Mouse (Mus musculus): ENCODE data around the gene Ttll11. TPM values are rescaled to one million over a fixed set of nuclear protein-coding genes. Genes with fewer than 3 reads are reported as not detected.

Gene Ttll11
- polyA plus RNA-seq (2015; fragmentation: Nextera tagmentation; extraction: Ambion mirVana) = 0.36 and 0.88 TPM in 2 replicates

GRCm38 (mm10) chr2:35979644-35980021 is at the start of gene Ttll11:
Ttll11 (minus strand) TSS chr2:35979913.
- under 1% methylated on average over 42 of the region's 42 CpGs for WGBS
- H3K4me2 ChIP-seq = peak within 1 kb of the TSS; percentile 93
- H3K9ac ChIP-seq = peak within 1 kb of the TSS; percentile 85
- H3K4me3 ChIP-seq (replicated peaks) = peak within 1 kb of the TSS; percentile 87
- H3K4me1 ChIP-seq = peaks cover 21% of the 10 kb centered on the region
- H3K27me3 ChIP-seq = peaks cover 17% of the 10 kb centered on the region
- no peaks in the 10 kb centered on the region for H3K9me3 ChIP-seq (replicated peaks)
- H3K36me3 ChIP-seq = no peaks in the 10 kb centered on the region
- ATAC-seq (replicated peaks; ENCODE audit: low FRiP score) = peak; percentile 93
- H3K27ac ChIP-seq = peak within 1 kb of the TSS; percentile 75

GRCm38 (mm10) chr2:36023291-36023690 is 43.6 kb upstream of the Ttll11 start:
- H3K27ac ChIP-seq = no peak overlapping the region
- no peak overlapping the region for H3K4me2 ChIP-seq
- H3K9me3 ChIP-seq (replicated peaks) = no peaks in the 10 kb centered on the region
- no peak overlapping the region for H3K4me3 ChIP-seq (replicated peaks)
- WGBS = 40% methylated on average over 3 of the region's 3 CpGs
- H3K36me3 ChIP-seq = no peaks in the 10 kb centered on the region
- ATAC-seq (replicated peaks; ENCODE audit: low FRiP score) = 0 out of 2 replicates have a peak, but pooled peaks have one; percentile 34
- H3K27me3 ChIP-seq = peaks cover 16% of the 10 kb centered on the region
- no peak overlapping the region for H3K9ac ChIP-seq
- peaks cover 9% of the 10 kb centered on the region for H3K4me1 ChIP-seq

- H3K27ac ChIP-seq = no peak overlapping the region
Observed at GRCm38 (mm10) chr2:36021385-36022159, 41.9 kb upstream of the Ttll11 start.

GRCm38 (mm10) chr2:36013010-36013409 is 33.3 kb upstream of the Ttll11 start:
- 0 out of 2 replicates have a peak, but pooled peaks have one; percentile 33 for ATAC-seq (replicated peaks; ENCODE audit: low FRiP score)
- Histone ChIP-seq H3K4me1 (peaks cover 20% of the 10 kb centered on the region), H3K27me3 (peaks cover 35% of the 10 kb centered on the region), H3K9ac (no peak overlapping the region), H3K36me3 (no peaks in the 10 kb centered on the region), H3K4me3 (replicated peaks) (no peak overlapping the region), H3K9me3 (replicated peaks) (no peaks in the 10 kb centered on the region), H3K4me2 (no peak overlapping the region), H3K27ac (no peak overlapping the region)
- WGBS = 41% methylated on average over 12 of the region's 12 CpGs

More at GRCm38 (mm10) chr2:36021385-36022159, 41.9 kb upstream of the Ttll11 start:
- H3K4me2 ChIP-seq = peak overlapping the region; percentile 63
- WGBS = 9% methylated on average over 32 of the region's 32 CpGs
- peaks cover 16% of the 10 kb centered on the region for H3K27me3 ChIP-seq
- H3K36me3 ChIP-seq = no peaks in the 10 kb centered on the region
- no peaks in the 10 kb centered on the region for H3K9me3 ChIP-seq (replicated peaks)
- H3K4me1 ChIP-seq = peaks cover 9% of the 10 kb centered on the region
- ATAC-seq (replicated peaks; ENCODE audit: low FRiP score) = peak; percentile 78
- H3K4me3 ChIP-seq (replicated peaks) = peak overlapping the region; percentile 36
- no peak overlapping the region for H3K9ac ChIP-seq

- Histone ChIP-seq H3K27me3 (peaks cover 35% of the 10 kb centered on the region), H3K27ac (no peak overlapping the region), H3K4me3 (replicated peaks) (peak overlapping the region; percentile 48), H3K9ac (peak overlapping the region; percentile 27), H3K4me1 (peaks cover 20% of the 10 kb centered on the region), H3K4me2 (peak overlapping the region; percentile 82), H3K9me3 (replicated peaks) (no peaks in the 10 kb centered on the region), H3K36me3 (no peaks in the 10 kb centered on the region)
- peak; percentile 33; the same call in 1 of the 2 replicates for ATAC-seq (replicated peaks; ENCODE audit: low FRiP score)
- under 1% methylated on average over 44 of the region's 44 CpGs for WGBS
Observed at GRCm38 (mm10) chr2:36011331-36011825, 31.7 kb upstream of the Ttll11 start.

- no peaks in the 10 kb centered on the region for H3K9me3 ChIP-seq (replicated peaks)
- no peak overlapping the region for H3K27ac ChIP-seq
- no peak overlapping the region for H3K9ac ChIP-seq
- H3K27me3 ChIP-seq = peaks cover 35% of the 10 kb centered on the region
- no peaks in the 10 kb centered on the region for H3K36me3 ChIP-seq
- H3K4me3 ChIP-seq (replicated peaks) = peak overlapping the region; percentile 48; the same call in 1 of the 2 replicates
- H3K4me2 ChIP-seq = peak overlapping the region; percentile 82
- peaks cover 20% of the 10 kb centered on the region for H3K4me1 ChIP-seq
- ATAC-seq (replicated peaks; ENCODE audit: low FRiP score) = peak; percentile 3; the same call in 1 of the 2 replicates
- WGBS = 54% methylated on average over 8 of the region's 8 CpGs
Observed at GRCm38 (mm10) chr2:36010579-36010978, 30.9 kb upstream of the Ttll11 start.

- Histone ChIP-seq H3K4me3 (replicated peaks) (no peak overlapping the region), H3K4me2 (no peak overlapping the region), H3K36me3 (no peaks in the 10 kb centered on the region), H3K9ac (no peak overlapping the region), H3K9me3 (replicated peaks) (no peaks in the 10 kb centered on the region), H3K27me3 (peaks cover 37% of the 10 kb centered on the region), H3K4me1 (peaks cover 20% of the 10 kb centered on the region), H3K27ac (no peak overlapping the region)
- no peak for ATAC-seq (replicated peaks; ENCODE audit: low FRiP score)
- 18% methylated on average over 4 of the region's 4 CpGs for WGBS
Observed at GRCm38 (mm10) chr2:36009386-36009785, 29.7 kb upstream of the Ttll11 start.

- Histone ChIP-seq H3K27me3 (peaks cover 41% of the 10 kb centered on the region), H3K4me3 (replicated peaks) (no peak overlapping the region), H3K9ac (no peak overlapping the region), H3K36me3 (no peaks in the 10 kb centered on the region), H3K9me3 (replicated peaks) (no peaks in the 10 kb centered on the region), H3K4me2 (no peak overlapping the region), H3K27ac (no peak overlapping the region), H3K4me1 (peaks cover 20% of the 10 kb centered on the region)
- ATAC-seq (replicated peaks; ENCODE audit: low FRiP score) = no peak
- 33% methylated on average over 1 of the region's 1 CpGs for WGBS
Observed at GRCm38 (mm10) chr2:36008071-36008470, 28.4 kb upstream of the Ttll11 start.

- no peak overlapping the region for H3K9ac ChIP-seq
- H3K4me3 ChIP-seq (replicated peaks) = no peak overlapping the region
- WGBS = 45% methylated on average over 6 of the region's 6 CpGs
- no peaks in the 10 kb centered on the region for H3K9me3 ChIP-seq (replicated peaks)
- H3K27me3 ChIP-seq = peaks cover 10% of the 10 kb centered on the region
- ATAC-seq (replicated peaks; ENCODE audit: low FRiP score) = no peak
- H3K36me3 ChIP-seq = no peaks in the 10 kb centered on the region
- no peaks in the 10 kb centered on the region for H3K4me1 ChIP-seq
- H3K4me2 ChIP-seq = no peak overlapping the region
- no peak overlapping the region for H3K27ac ChIP-seq
Observed at GRCm38 (mm10) chr2:36002188-36002587, 22.5 kb upstream of the Ttll11 start.

GRCm38 (mm10) chr2:36000390-36000789 is 20.7 kb upstream of the Ttll11 start:
- 63% methylated on average over 1 of the region's 1 CpGs for WGBS

GRCm38 (mm10) chr2:35999212-35999611 is 19.5 kb upstream of the Ttll11 start:
- no peak overlapping the region for H3K9ac ChIP-seq
- H3K4me1 ChIP-seq = no peaks in the 10 kb centered on the region
- H3K36me3 ChIP-seq = no peaks in the 10 kb centered on the region
- H3K27ac ChIP-seq = no peak overlapping the region
- no peak for ATAC-seq (replicated peaks; ENCODE audit: low FRiP score)
- H3K4me2 ChIP-seq = no peak overlapping the region
- H3K27me3 ChIP-seq = peaks cover 6% of the 10 kb centered on the region; the same call in 1 of the 2 replicates
- no peaks in the 10 kb centered on the region for H3K9me3 ChIP-seq (replicated peaks)
- no peak overlapping the region for H3K4me3 ChIP-seq (replicated peaks)

More at GRCm38 (mm10) chr2:36000390-36000789, 20.7 kb upstream of the Ttll11 start:
- Histone ChIP-seq H3K27ac (no peak overlapping the region), H3K9me3 (replicated peaks) (no peaks in the 10 kb centered on the region), H3K4me1 (no peaks in the 10 kb centered on the region), H3K27me3 (peaks cover 10% of the 10 kb centered on the region; the same call in 1 of the 2 replicates), H3K4me3 (replicated peaks) (no peak overlapping the region), H3K9ac (no peak overlapping the region), H3K4me2 (no peak overlapping the region), H3K36me3 (no peaks in the 10 kb centered on the region)
- no peak for ATAC-seq (replicated peaks; ENCODE audit: low FRiP score)

- no peak for ATAC-seq (replicated peaks; ENCODE audit: low FRiP score)
- Histone ChIP-seq H3K36me3 (no peaks in the 10 kb centered on the region), H3K4me1 (no peaks in the 10 kb centered on the region), H3K9me3 (replicated peaks) (no peaks in the 10 kb centered on the region), H3K9ac (no peak overlapping the region), H3K27me3 (no peaks in the 10 kb centered on the region), H3K4me2 (no peak overlapping the region), H3K4me3 (replicated peaks) (no peak overlapping the region), H3K27ac (no peak overlapping the region)
- 86% methylated on average over 5 of the region's 5 CpGs for WGBS
Observed at GRCm38 (mm10) chr2:35998416-35998815, 18.7 kb upstream of the Ttll11 start.
